Mouse (Mus musculus): Measurements from ENCODE around the gene Krtap5-3. TPM values are rescaled to one million over a fixed set of nuclear protein-coding genes. Genes with fewer than 3 reads are reported as not detected.

Gene Krtap5-3
- polyA plus RNA-seq, 1 experiment from 2014 or later: not detected

GRCm38 (mm10) chr7:142240978-142241377 lies 39.8 kb downstream of the Krtap5-3 start, which contains the start of gene Gm40460:
Gene Gm40460, minus strand, starts transcription at chr7:142241078.
- no peak within 1 kb of the TSS for H3K27ac ChIP-seq (ENCODE audit: low read length)
- H3K9me3 ChIP-seq (ENCODE audit: control insufficient read depth, low read length): no peaks in the 10 kb centered on the region
- H3K4me1 ChIP-seq (replicated peaks; ENCODE audit: control insufficient read depth, insufficient read depth, low read length): no peaks in the 10 kb centered on the region
- WGBS: 49% methylated on average over 2 of the region's 2 CpGs
- H3K4me2 ChIP-seq (ENCODE audit: low read length): no peak within 1 kb of the TSS
- no peak within 1 kb of the TSS for H3K9ac ChIP-seq (replicated peaks; ENCODE audit: low read depth, low read length)
- H3K27me3 ChIP-seq (replicated peaks; ENCODE audit: control insufficient read depth, insufficient read depth, low read length): no peaks in the 10 kb centered on the region
- H3K4me3 ChIP-seq (replicated peaks; ENCODE audit: low read length): no peak within 1 kb of the TSS
- H3K36me3 ChIP-seq (ENCODE audit: control insufficient read depth, insufficient read depth): no peaks in the 10 kb centered on the region
- ATAC-seq: no peak

GRCm38 (mm10) chr7:142249824-142250223 lies 48.7 kb downstream of the Krtap5-3 start:
- Histone ChIP-seq H3K9ac (replicated peaks; ENCODE audit: low read depth, low read length) (no peak overlapping the region), H3K4me2 (ENCODE audit: low read length) (no peak overlapping the region), H3K27ac (ENCODE audit: low read length) (no peak overlapping the region), H3K9me3 (ENCODE audit: control insufficient read depth, low read length) (no peaks in the 10 kb centered on the region), H3K4me3 (replicated peaks; ENCODE audit: low read length) (no peak overlapping the region), H3K4me1 (replicated peaks; ENCODE audit: control insufficient read depth, insufficient read depth, low read length) (no peaks in the 10 kb centered on the region), H3K36me3 (ENCODE audit: control insufficient read depth, insufficient read depth) (no peaks in the 10 kb centered on the region), H3K27me3 (replicated peaks; ENCODE audit: control insufficient read depth, insufficient read depth, low read length) (no peaks in the 10 kb centered on the region)
- 0% methylated on average over 1 of the region's 1 CpGs for WGBS
- ATAC-seq: no peak

Other genes starting within 250 kb of the Krtap5-3 start
- gene Mob2, start 140.3 kb upstream of the Krtap5-3 start, polyA plus RNA-seq (2015; fragmentation: Nextera tagmentation; extraction: Ambion mirVana): 53.2 and 54.2 TPM in 2 replicates
- 84.9 and 98.7 TPM in 2 replicates for gene Dusp8, start 105.5 kb upstream of the Krtap5-3 start, polyA plus RNA-seq (2015; fragmentation: Nextera tagmentation; extraction: Ambion mirVana)
- 0.34 TPM in 1 of 2 replicates, not detected in the other for gene Gm45618, start 80.6 kb upstream of the Krtap5-3 start, polyA plus RNA-seq (2015; fragmentation: Nextera tagmentation; extraction: Ambion mirVana)
- not detected in 2 replicates for gene Gm39115, start 65.3 kb upstream of the Krtap5-3 start, polyA plus RNA-seq (2015; fragmentation: Nextera tagmentation; extraction: Ambion mirVana)
- gene Gm45337, start 56.8 kb upstream of the Krtap5-3 start, polyA plus RNA-seq (2015; fragmentation: Nextera tagmentation; extraction: Ambion mirVana): not detected in 2 replicates
- not detected in 2 replicates for gene Gm29735, start 44.3 kb upstream of the Krtap5-3 start, polyA plus RNA-seq (2015; fragmentation: Nextera tagmentation; extraction: Ambion mirVana)
- not detected in 2 replicates for gene Gm4553, start 35.6 kb upstream of the Krtap5-3 start, polyA plus RNA-seq (2015; fragmentation: Nextera tagmentation; extraction: Ambion mirVana)
- gene Krtap5-2, start 25.4 kb upstream of the Krtap5-3 start, polyA plus RNA-seq (2015; fragmentation: Nextera tagmentation; extraction: Ambion mirVana): not detected in 2 replicates
- not detected in 2 replicates for gene Gm10153, start 11.0 kb upstream of the Krtap5-3 start, polyA plus RNA-seq (2015; fragmentation: Nextera tagmentation; extraction: Ambion mirVana)
- not detected in 2 replicates for gene Gm7579, start 10.5 kb downstream of the Krtap5-3 start, polyA plus RNA-seq (2015; fragmentation: Nextera tagmentation; extraction: Ambion mirVana)
- not detected in 2 replicates for gene Krtap5-5, start 28.6 kb downstream of the Krtap5-3 start, polyA plus RNA-seq (2015; fragmentation: Nextera tagmentation; extraction: Ambion mirVana)
- gene Gm40460, start 39.7 kb downstream of the Krtap5-3 start, polyA plus RNA-seq (2015; fragmentation: Nextera tagmentation; extraction: Ambion mirVana): not detected in 2 replicates
- not detected in 2 replicates for gene Gm2431, start 57.0 kb downstream of the Krtap5-3 start, polyA plus RNA-seq (2015; fragmentation: Nextera tagmentation; extraction: Ambion mirVana)
- gene Gm4559, start 73.0 kb downstream of the Krtap5-3 start, polyA plus RNA-seq (2015; fragmentation: Nextera tagmentation; extraction: Ambion mirVana): not detected in 2 replicates
- gene Krtap5-1, start 95.8 kb downstream of the Krtap5-3 start, polyA plus RNA-seq (2015; fragmentation: Nextera tagmentation; extraction: Ambion mirVana): not detected in 2 replicates
- not detected in 2 replicates for gene Krtap5-4, start 102.2 kb downstream of the Krtap5-3 start, polyA plus RNA-seq (2015; fragmentation: Nextera tagmentation; extraction: Ambion mirVana)
- 2.6 and 3.8 TPM in 2 replicates for gene Ifitm10, start 172.4 kb downstream of the Krtap5-3 start, polyA plus RNA-seq (2015; fragmentation: Nextera tagmentation; extraction: Ambion mirVana)
- not detected in 2 replicates for gene Gm49369, start 181.3 kb downstream of the Krtap5-3 start, polyA plus RNA-seq (2015; fragmentation: Nextera tagmentation; extraction: Ambion mirVana)
- gene Ctsd, start 186.7 kb downstream of the Krtap5-3 start, polyA plus RNA-seq (2015; fragmentation: Nextera tagmentation; extraction: Ambion mirVana): 203 and 208 TPM in 2 replicates
- not detected in 2 replicates for gene Syt8, start 233.5 kb downstream of the Krtap5-3 start, polyA plus RNA-seq (2015; fragmentation: Nextera tagmentation; extraction: Ambion mirVana)
- 0.89 TPM in 1 of 2 replicates, not detected in the other for gene Tnni2, start 240.4 kb downstream of the Krtap5-3 start, polyA plus RNA-seq (2015; fragmentation: Nextera tagmentation; extraction: Ambion mirVana)

All from forebrain, embryonic 16.5 days (tissue).